Mouse (Mus musculus) forebrain, embryonic 12.5 days (tissue): ENCODE measurements around the gene Tagln2. TPM values are rescaled to one million over a fixed set of nuclear protein-coding genes. Genes with fewer than 3 reads are reported as not detected.

Source experiments
- ATAC-seq: fragments of 200-750 bp; cut with Nextera tagmentation; 2 replicates; pipeline ENCODE4 v1.8.0; 2017; ENCODE audit warnings: moderate TSS enrichment; ENCODE audit not compliant: low FRiP score
- H3K27ac ChIP-seq: fragments of 300-500 bp; sonication (generic); 2 replicates; pipeline ENCODE4 v1.5.1; 2016; ENCODE audit warnings: mild to moderate bottlenecking
- H3K27me3 ChIP-seq: fragments of 300-500 bp; sonication (generic); 2 replicates; pipeline ENCODE4 v1.6.1; 2016; ENCODE audit warnings: mild to moderate bottlenecking
- H3K36me3 ChIP-seq: fragments of 300-500 bp; sonication (generic); replicated peaks from 2 replicates; pipeline ENCODE4 v1.6.1; 2016; ENCODE audit warnings: mild to moderate bottlenecking
- H3K4me1 ChIP-seq: fragments of 300-500 bp; sonication (generic); 2 replicates; pipeline ENCODE4 v1.6.1; 2016
- H3K4me2 ChIP-seq: fragments of 300-500 bp; sonication (generic); 2 replicates; pipeline ENCODE4 v1.6.1; 2016; ENCODE audit warnings: mild to moderate bottlenecking, moderate library complexity
- H3K4me3 ChIP-seq: fragments of 300-500 bp; sonication (generic); replicated peaks from 2 replicates; pipeline ENCODE4 v1.5.1; 2016; ENCODE audit warnings: mild to moderate bottlenecking
- H3K9ac ChIP-seq: fragments of 300-500 bp; sonication (generic); 2 replicates; pipeline ENCODE4 v1.6.1; 2016; ENCODE audit warnings: mild to moderate bottlenecking
- H3K9me3 ChIP-seq: fragments of 300-500 bp; sonication (generic); 2 replicates; pipeline ENCODE4 v1.6.1; 2016
- WGBS: fragments of 180-500 bp; shearing (Covaris S2); methylation state at CpG from one replicate; pipeline ENCODE4 v1.1.7; 2016; 5-methylcytosine and 5-hydroxymethylcytosine counted together
- polyA plus RNA-seq: library from polyadenylated mRNA; unstranded; fragments of >200 nt; fragmentation: Nextera tagmentation; extraction: Ambion mirVana; gene quantifications from 2 replicates; pipeline ENCODE4 v1.2.1, GENCODE M21; 2016

Gene Tagln2
- polyA plus RNA-seq, 1 experiment from 2014 or later, result 40.0 TPM

- Histone ChIP-seq H3K27ac (peak overlapping the region; percentile 82), H3K4me1 (peaks cover 62% of the 10 kb centered on the region), H3K9me3 (no peaks in the 10 kb centered on the region), H3K36me3 (peaks cover 15% of the 10 kb centered on the region; the same call in 1 of the 2 replicates), H3K4me3 (peak overlapping the region; percentile 61), H3K27me3 (peaks cover 13% of the 10 kb centered on the region; the same call in 1 of the 2 replicates), H3K9ac (peak overlapping the region; percentile 80), H3K4me2 (peak overlapping the region; percentile 91)
- 8% methylated on average over 4 of the region's 4 CpGs for WGBS
- no peak for ATAC-seq
Observed at GRCm38 (mm10) chr1:172483361-172483660, 16.5 kb upstream of the Tagln2 start.

DNA sequence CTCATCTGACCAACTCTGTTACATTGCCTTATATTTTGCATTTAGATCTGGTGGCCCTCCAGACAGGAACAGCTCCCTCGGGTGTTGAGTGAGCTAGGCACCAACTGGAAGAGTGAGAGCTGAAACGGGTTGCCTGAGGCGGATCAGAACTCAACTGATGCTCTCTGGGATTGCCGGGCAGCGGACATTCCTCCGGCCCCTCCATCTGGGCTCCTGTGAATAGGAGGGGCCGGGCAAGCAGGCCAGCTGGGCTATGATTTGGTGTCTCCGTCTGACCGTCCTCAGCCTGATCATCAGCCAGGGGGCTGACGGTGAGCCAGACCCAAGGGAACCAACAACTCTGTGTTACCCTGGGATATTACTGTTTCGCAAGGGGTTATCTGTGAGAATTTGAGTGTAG, 15.6 kb upstream of the Tagln2 start:
- Histone ChIP-seq H3K27me3 (peaks cover 13% of the 10 kb centered on the region; the same call in 1 of the 2 replicates), H3K9ac (peak overlapping the region; percentile 80; the same call in 1 of the 2 replicates), H3K9me3 (no peaks in the 10 kb centered on the region), H3K4me1 (peaks cover 68% of the 10 kb centered on the region), H3K36me3 (peaks cover 20% of the 10 kb centered on the region; the same call in 1 of the 2 replicates), H3K4me2 (peak overlapping the region; percentile 91), H3K4me3 (peak overlapping the region; percentile 61), H3K27ac (0 out of 2 replicates have a peak overlapping the region, but pooled peaks have one; percentile 14)
- WGBS, result 40% methylated on average over 11 of the region's 11 CpGs
- no peak for ATAC-seq

- peak overlapping the region; percentile 14; the same call in 1 of the 2 replicates for H3K27ac ChIP-seq
- H3K9ac ChIP-seq, result peak overlapping the region; percentile 80
- peaks cover 24% of the 10 kb centered on the region; the same call in 1 of the 2 replicates for H3K36me3 ChIP-seq
- no peak for ATAC-seq
- peaks cover 68% of the 10 kb centered on the region for H3K4me1 ChIP-seq
- peaks cover 12% of the 10 kb centered on the region; the same call in 1 of the 2 replicates for H3K27me3 ChIP-seq
- WGBS, result 49% methylated on average over 13 of the region's 13 CpGs
- peak overlapping the region; percentile 61 for H3K4me3 ChIP-seq
- H3K4me2 ChIP-seq, result peak overlapping the region; percentile 91
- H3K9me3 ChIP-seq, result no peaks in the 10 kb centered on the region
Observed at GRCm38 (mm10) chr1:172484671-172485070, 15.2 kb upstream of the Tagln2 start.

GRCm38 (mm10) chr1:172485821-172486220, 14.0 kb upstream of the Tagln2 start:
- peaks cover 6% of the 10 kb centered on the region; the same call in 1 of the 2 replicates for H3K27me3 ChIP-seq
- H3K4me2 ChIP-seq, result peak overlapping the region; percentile 91
- H3K4me3 ChIP-seq, result peak overlapping the region; percentile 61
- peaks cover 74% of the 10 kb centered on the region for H3K4me1 ChIP-seq
- H3K36me3 ChIP-seq, result peaks cover 27% of the 10 kb centered on the region; the same call in 1 of the 2 replicates
- 6% methylated on average over 6 of the region's 6 CpGs for WGBS
- peak overlapping the region; percentile 82 for H3K27ac ChIP-seq
- no peaks in the 10 kb centered on the region for H3K9me3 ChIP-seq
- ATAC-seq, result peak; percentile 28; the same call in 1 of the 2 replicates
- H3K9ac ChIP-seq, result peak overlapping the region; percentile 54

GRCm38 (mm10) chr1:172486236-172486635, 13.6 kb upstream of the Tagln2 start:
- H3K36me3 ChIP-seq, result peaks cover 30% of the 10 kb centered on the region

GRCm38 (mm10) chr1:172486651-172487050, 13.2 kb upstream of the Tagln2 start:
- peak overlapping the region; percentile 91 for H3K4me2 ChIP-seq
- WGBS, result 18% methylated on average over 5 of the region's 5 CpGs
- H3K9ac ChIP-seq, result peak overlapping the region; percentile 54
- no peaks in the 10 kb centered on the region for H3K27me3 ChIP-seq
- peaks cover 68% of the 10 kb centered on the region for H3K4me1 ChIP-seq
- H3K27ac ChIP-seq, result peak overlapping the region; percentile 82
- no peaks in the 10 kb centered on the region for H3K9me3 ChIP-seq
- H3K36me3 ChIP-seq, result peaks cover 34% of the 10 kb centered on the region
- peak overlapping the region; percentile 61 for H3K4me3 ChIP-seq
- ATAC-seq, result no peak

More at GRCm38 (mm10) chr1:172486236-172486635, 13.6 kb upstream of the Tagln2 start:
- H3K4me1 ChIP-seq, result peaks cover 72% of the 10 kb centered on the region
- H3K9ac ChIP-seq, result peak overlapping the region; percentile 54
- H3K27ac ChIP-seq, result peak overlapping the region; percentile 82
- peaks cover 1% of the 10 kb centered on the region; the same call in 1 of the 2 replicates for H3K27me3 ChIP-seq
- H3K4me3 ChIP-seq, result peak overlapping the region; percentile 61
- peak; percentile 2; the same call in 1 of the 2 replicates for ATAC-seq
- H3K9me3 ChIP-seq, result no peaks in the 10 kb centered on the region
- peak overlapping the region; percentile 91 for H3K4me2 ChIP-seq
- WGBS, result 3% methylated on average over 4 of the region's 4 CpGs

DNA sequence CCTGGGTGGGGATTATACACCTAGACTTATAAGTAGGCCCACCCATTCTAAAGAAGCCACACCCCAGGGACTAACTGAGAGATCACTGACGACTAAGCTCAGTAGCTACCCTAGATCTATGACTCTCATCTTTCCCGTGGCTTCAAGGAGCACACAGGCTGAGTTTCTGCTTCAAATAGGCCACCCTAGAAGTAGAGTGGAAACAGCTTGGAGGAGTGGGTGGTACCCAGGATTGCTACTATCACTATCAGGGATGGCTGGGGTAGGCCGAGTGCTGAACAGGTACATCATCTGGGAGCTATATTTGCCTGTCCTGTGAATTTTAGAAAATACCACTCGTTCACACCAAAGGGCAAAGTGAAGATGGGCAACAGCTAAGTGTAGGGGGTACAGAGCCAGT, 12.0 kb upstream of the Tagln2 start:
- no peak overlapping the region for H3K9ac ChIP-seq
- WGBS, result 82% methylated on average over 4 of the region's 4 CpGs
- peaks cover 67% of the 10 kb centered on the region for H3K4me1 ChIP-seq
- H3K4me3 ChIP-seq, result no peak overlapping the region
- ATAC-seq, result no peak
- H3K9me3 ChIP-seq, result no peaks in the 10 kb centered on the region
- H3K27ac ChIP-seq, result no peak overlapping the region
- peaks cover 47% of the 10 kb centered on the region for H3K36me3 ChIP-seq
- no peak overlapping the region for H3K4me2 ChIP-seq
- no peaks in the 10 kb centered on the region for H3K27me3 ChIP-seq

- H3K36me3 ChIP-seq, result peaks cover 56% of the 10 kb centered on the region
Observed at GRCm38 (mm10) chr1:172488831-172489230, 11.0 kb upstream of the Tagln2 start.

GRCm38 (mm10) chr1:172489585-172490250, 10.1 kb upstream of the Tagln2 start:
- Histone ChIP-seq H3K4me2 (peak overlapping the region; percentile 26), H3K27me3 (no peaks in the 10 kb centered on the region), H3K9ac (no peak overlapping the region), H3K4me1 (peaks cover 48% of the 10 kb centered on the region), H3K36me3 (peaks cover 65% of the 10 kb centered on the region), H3K4me3 (no peak overlapping the region), H3K27ac (no peak overlapping the region), H3K9me3 (no peaks in the 10 kb centered on the region)
- peak; percentile 33; the same call in 1 of the 2 replicates for ATAC-seq
- 59% methylated on average over 12 of the region's 12 CpGs for whole genome bisulfite sequencing

More at GRCm38 (mm10) chr1:172488831-172489230, 11.0 kb upstream of the Tagln2 start:
- Histone ChIP-seq H3K4me1 (peaks cover 57% of the 10 kb centered on the region), H3K4me2 (no peak overlapping the region), H3K9me3 (no peaks in the 10 kb centered on the region), H3K27ac (no peak overlapping the region), H3K9ac (no peak overlapping the region), H3K27me3 (no peaks in the 10 kb centered on the region), H3K4me3 (no peak overlapping the region)
- ATAC-seq, result no peak
- WGBS, result 78% methylated on average over 7 of the region's 7 CpGs

DNA sequence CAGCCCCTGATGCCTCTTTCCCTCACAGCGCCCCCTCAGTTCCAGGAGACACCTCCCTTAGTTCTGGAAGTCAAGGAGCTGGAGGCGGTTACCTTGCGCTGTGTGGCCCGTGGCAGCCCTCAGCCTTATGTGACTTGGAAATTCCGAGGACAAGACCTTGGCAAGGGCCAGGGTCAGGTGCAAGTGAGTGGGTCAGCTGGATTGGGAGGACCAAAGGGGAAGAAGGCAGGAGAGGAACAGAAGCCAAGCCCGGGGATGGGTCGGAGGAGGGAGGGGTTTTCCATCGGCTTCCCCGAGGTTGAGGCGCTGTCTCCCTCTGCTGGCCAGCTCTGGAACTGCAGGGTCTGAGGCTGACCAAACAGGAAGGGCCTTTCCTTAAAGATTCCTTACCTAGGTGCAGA, 9.6 kb upstream of the Tagln2 start:
- Histone ChIP-seq H3K36me3 (peaks cover 71% of the 10 kb centered on the region), H3K4me1 (peaks cover 42% of the 10 kb centered on the region), H3K27ac (no peak overlapping the region), H3K27me3 (no peaks in the 10 kb centered on the region), H3K4me2 (peak overlapping the region; percentile 26), H3K9me3 (no peaks in the 10 kb centered on the region), H3K4me3 (no peak overlapping the region), H3K9ac (no peak overlapping the region)
- 10% methylated on average over 10 of the region's 10 CpGs for WGBS
- ATAC-seq, result peak; percentile 33

DNA sequence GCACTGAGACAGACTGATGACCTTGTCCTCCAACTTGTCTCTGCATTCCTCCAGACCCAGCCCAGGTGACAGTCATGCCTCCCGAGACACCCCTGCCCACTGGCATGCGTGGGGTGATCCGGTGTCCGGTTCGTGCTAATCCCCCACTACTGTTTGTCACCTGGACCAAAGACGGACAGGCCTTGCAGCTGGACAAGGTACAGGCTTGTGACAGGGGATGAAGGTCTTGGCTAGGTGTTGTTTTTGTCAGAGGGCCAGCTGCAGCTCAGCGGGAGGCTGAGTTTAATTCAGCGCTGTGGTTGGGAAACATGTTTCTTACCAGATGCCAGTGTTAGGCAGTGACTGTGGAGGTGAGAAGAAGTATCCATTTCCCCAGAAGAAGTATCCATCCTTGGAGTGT, 7.8 kb upstream of the Tagln2 start:
- H3K4me1 ChIP-seq, result peaks cover 25% of the 10 kb centered on the region
- no peak overlapping the region for H3K4me3 ChIP-seq
- peaks cover 84% of the 10 kb centered on the region for H3K36me3 ChIP-seq
- H3K27me3 ChIP-seq, result 0 out of 2 replicates have a peak, but pooled peaks cover 1% of the 10 kb centered on the region
- H3K27ac ChIP-seq, result no peak overlapping the region
- no peak overlapping the region for H3K9ac ChIP-seq
- no peak for ATAC-seq
- no peak overlapping the region for H3K4me2 ChIP-seq
- WGBS, result 92% methylated on average over 8 of the region's 8 CpGs
- H3K9me3 ChIP-seq, result no peaks in the 10 kb centered on the region

DNA sequence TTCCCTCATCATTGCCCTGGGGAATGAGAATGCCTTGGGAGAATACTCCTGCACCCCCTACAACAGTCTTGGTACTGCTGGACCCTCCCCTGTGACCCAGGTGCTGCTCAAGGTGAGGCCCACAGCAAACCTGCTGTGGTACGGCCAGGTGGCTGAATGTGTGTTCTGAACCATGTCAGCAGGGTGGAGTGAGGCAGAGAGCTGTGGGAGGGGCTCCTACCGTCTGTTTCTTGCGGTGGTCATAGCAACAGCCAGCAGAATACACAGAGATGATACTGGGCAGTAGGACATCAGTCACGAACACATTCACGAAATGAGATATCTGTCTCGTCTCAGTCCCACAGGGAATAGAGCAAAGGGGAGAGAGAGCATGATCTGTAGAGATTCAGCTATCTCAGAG, 6.3 kb upstream of the Tagln2 start:
- H3K27ac ChIP-seq, result no peak overlapping the region
- no peak for ATAC-seq
- peaks cover 87% of the 10 kb centered on the region for H3K36me3 ChIP-seq
- H3K4me3 ChIP-seq, result no peak overlapping the region
- H3K4me1 ChIP-seq, result peaks cover 10% of the 10 kb centered on the region
- 80% methylated on average over 6 of the region's 6 CpGs for WGBS
- no peak overlapping the region for H3K4me2 ChIP-seq
- H3K27me3 ChIP-seq, result peaks cover 15% of the 10 kb centered on the region
- no peaks in the 10 kb centered on the region for H3K9me3 ChIP-seq
- no peak overlapping the region for H3K9ac ChIP-seq
